Mouse (Mus musculus) CD4-positive, CD25-positive, alpha-beta regulatory T cell, adult 4 months (primary cell): ENCODE measurements around the gene Gm10663. TPM values are rescaled to one million over a fixed set of nuclear protein-coding genes. Genes with fewer than 3 reads are reported as not detected.

Source experiments
- ATAC-seq: one replicate; pipeline ENCODE4 v1.8.0; 2017
- polyA plus RNA-seq, 2 experiments: library from polyadenylated mRNA; unstranded; fragments of 100-300 nt; shearing (Covaris generic); gene quantifications; one replicate each; pipeline ENCODE4 v1.2.1; 2017

The Gm10663 gene
- polyA plus RNA-seq, 2 experiments from 2014 or later: not detected

GRCm38 (mm10) chr8:65088120-65088519 is 13.3 kb downstream of the Gm10663 start:
- ATAC-seq: no peak

GRCm38 (mm10) chr8:65089781-65090180 is 14.9 kb downstream of the Gm10663 start:
- no peak for ATAC-seq

DNA sequence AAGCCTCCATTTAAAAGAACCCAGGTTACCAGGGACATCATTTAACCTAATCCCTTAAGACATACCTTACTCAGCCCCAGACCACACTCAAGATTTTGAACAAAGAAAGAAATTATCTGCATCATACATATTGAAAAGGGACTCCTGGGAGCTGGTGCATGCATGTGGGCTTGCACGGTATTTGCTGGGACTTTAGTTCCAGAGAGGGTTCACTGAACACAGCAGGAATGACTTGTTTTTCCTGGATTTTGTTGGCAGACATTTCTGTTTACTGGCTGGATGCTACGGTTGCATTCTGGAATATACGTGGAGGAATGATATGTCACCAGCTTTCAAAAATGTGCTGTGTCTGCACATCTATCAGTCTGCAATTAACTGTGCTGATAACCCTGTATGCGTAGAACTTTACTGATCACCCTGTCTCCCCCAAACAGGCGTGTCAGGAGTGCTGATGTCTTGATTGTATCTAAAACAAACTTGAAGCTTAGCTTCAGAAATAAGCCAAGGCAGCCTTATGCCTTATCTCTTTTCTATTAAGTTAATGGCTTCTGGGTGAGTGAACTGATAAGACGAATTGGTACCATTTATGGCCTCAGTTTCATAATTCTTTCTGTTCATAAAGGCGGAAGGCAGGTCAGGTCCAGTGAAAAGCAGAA is 23.1 kb downstream of the Gm10663 start:
- ATAC-seq: no peak

DNA sequence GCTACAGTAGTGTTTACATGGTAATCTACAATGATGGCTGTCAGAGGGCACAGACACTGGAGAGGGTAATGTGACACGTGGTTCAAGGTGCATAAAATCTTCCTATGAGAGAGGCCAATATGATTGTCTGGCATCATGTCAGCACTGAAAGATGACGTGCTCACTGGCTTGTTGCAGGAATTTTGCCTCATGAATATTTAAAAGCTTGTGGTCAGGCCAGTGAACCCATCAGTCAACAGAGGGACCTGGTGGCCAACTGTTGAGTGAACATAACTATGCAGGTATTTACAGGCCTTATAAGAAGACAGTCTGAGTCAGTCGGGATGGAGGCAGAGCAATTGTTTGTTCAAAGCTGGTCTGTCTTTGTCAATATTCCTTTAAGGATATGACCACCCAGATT is 24.9 kb downstream of the Gm10663 start:
- ATAC-seq: no peak

- no peak for ATAC-seq
These were observed 28.8 kb downstream of the Gm10663 start for GRCm38 (mm10) chr8:65103632-65104031.

- no peak for ATAC-seq
These were observed 29.2 kb downstream of the Gm10663 start for GRCm38 (mm10) chr8:65104041-65104440.

DNA sequence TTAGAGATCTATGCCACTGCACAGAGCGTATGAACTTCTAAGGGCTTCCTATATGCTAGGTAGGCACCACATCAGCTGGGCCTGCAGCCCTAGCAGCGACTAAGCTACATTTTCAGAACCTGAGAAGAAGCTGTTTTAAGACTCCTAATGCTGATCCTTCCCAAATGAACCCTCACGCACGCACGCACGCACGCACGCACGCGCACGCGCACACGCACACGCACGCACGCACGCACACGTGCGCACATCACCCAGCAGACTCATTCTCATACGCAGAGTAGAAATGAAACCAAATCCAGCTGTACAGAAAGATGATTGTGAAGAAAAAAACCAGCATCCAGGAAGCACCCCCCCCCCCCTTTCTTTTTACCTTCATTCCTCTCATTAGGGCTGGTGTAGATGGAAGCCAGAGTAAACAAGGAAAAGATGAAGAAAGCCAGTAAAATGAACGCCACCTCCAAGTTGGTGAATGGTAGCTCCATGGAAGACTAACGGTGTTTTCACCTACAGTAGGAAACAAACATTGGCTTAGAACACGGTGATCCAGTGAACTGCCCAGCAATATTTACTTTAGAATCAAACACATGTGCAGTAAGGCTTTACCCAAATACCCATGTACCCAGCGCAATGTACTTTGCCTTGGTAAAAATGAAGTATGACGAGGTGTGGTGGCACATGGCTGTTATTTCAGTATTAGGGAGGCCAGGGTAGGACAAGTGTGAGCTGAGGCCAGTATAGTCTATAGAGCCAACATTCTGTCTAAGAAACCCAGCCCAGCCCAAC is 33.3 kb downstream of the Gm10663 start:
- ATAC-seq: no peak

DNA sequence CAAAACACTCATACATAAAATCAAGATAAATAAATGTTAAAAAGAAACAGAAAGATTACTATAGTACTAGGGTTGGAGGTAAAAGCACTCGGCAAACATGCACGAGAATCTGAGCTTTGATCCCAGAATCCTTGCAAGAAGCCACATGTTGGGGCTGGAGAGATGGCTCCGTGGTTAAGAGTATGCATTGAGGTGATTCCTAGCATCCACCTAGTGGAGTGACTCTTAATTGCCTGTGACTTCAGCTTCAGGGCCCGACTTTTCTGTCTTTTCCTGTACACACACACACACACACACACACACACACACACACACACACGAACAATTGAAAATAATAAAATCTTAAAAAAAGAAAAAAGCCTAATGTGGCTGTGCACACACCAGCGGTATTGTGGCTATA is 34.1 kb downstream of the Gm10663 start:
- ATAC-seq: no peak

GRCm38 (mm10) chr8:65110285-65110691 is 35.5 kb downstream of the Gm10663 start:
- no peak for ATAC-seq

DNA sequence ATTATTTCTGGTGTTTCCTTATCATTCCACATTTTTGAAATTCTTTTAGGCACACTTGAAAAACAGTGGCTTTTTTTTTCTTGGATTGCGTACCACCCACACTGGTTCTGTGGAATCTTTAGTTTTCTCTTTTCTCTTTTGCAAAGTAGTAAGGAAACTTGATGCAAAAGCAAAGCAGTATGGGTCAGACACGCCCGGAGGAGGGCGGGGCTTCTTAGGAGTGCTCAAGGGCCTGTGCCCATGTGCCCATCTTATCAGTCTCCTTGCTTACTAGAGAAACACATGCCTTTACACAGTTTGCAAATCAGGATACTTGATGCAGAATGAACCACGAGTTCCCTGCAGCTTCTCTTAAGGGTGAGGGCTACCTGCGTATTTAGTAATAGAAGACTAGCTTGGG is 37.3 kb downstream of the Gm10663 start:
- no peak for ATAC-seq

DNA sequence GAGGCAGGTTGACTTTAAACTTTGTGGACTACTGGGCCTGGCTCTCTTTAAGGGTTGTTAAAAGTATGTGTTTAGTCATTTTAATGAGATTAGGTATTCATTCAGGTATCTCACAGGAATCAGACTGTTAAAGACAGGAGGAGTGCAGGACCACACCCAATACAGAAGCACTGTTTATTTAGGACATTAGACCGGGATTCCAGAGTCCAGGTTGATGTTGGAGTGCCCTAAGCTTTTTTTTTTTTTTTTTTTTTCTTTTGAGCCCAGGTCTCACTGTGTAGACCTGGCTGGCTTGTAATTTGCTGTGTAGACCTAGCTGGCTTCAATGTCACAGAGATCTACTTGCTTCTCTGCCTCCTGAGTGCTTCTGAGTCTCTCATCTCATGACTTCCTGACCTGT is 51.2 kb downstream of the Gm10663 start:
- no peak for ATAC-seq

- no peak for ATAC-seq
These were observed 51.6 kb downstream of the Gm10663 start for GRCm38 (mm10) chr8:65126454-65126853.

Other genes starting within 250 kb of the Gm10663 start
- 1 to 10 TPM; 3.9 to 9.9 TPM for gene Klhl2, start 225.0 kb upstream of the Gm10663 start, polyA plus RNA-seq
- 10 to 100 TPM; 35.4 to 37.2 TPM for gene Tmem192, start 127.8 kb upstream of the Gm10663 start, polyA plus RNA-seq
- gene Trim75, start 87.2 kb upstream of the Gm10663 start, polyA plus RNA-seq: not detected
- not detected for gene Trim61, start 56.5 kb upstream of the Gm10663 start, polyA plus RNA-seq
- gene Trim60, start 56.4 kb upstream of the Gm10663 start, polyA plus RNA-seq: not detected
- not detected for gene Apela, start 37.7 kb upstream of the Gm10663 start, polyA plus RNA-seq
- gene BC030870, start 54.5 kb downstream of the Gm10663 start, polyA plus RNA-seq: not detected